Mouse (Mus musculus) lung, adult 18-20 months (tissue): ENCODE results near the gene Spop.
"Not testable (repeated sequence)": the region's sequence is repeated elsewhere in the genome, so short reads cannot be mapped to it uniquely, and the experiment has no call there.

Experiments
- DNase-seq, 2 experiments: peaks; one replicate each; pipeline ENCODE4 v3.0.0; 2022; ENCODE audit warnings: mixed read lengths in 2 of 2

Spop gene

GRCm38 (mm10) chr11:95391743-95392142 is 22.1 kb upstream of the Spop start:
- no peak for DNase-seq

GRCm38 (mm10) chr11:95392223-95392667 is 21.6 kb upstream of the Spop start:
- DNase-seq = no peak

GRCm38 (mm10) chr11:95392708-95393499 is 21.0 kb upstream of the Spop start:
- DNase-seq = no peak

- DNase-seq = no peak
Measured at GRCm38 (mm10) chr11:95393500-95393816, 20.4 kb upstream of the Spop start.

GRCm38 (mm10) chr11:95394112-95394511 is 19.8 kb upstream of the Spop start:
- DNase-seq = no peak

- no peak for DNase-seq
Measured at GRCm38 (mm10) chr11:95396548-95396947, 17.3 kb upstream of the Spop start.

- DNase-seq = peak; percentile 60 to 68
Measured at GRCm38 (mm10) chr11:95397843-95398835, 15.7 kb upstream of the Spop start.

GRCm38 (mm10) chr11:95399520-95400020 is 14.3 kb upstream of the Spop start:
- no peak for DNase-seq

GRCm38 (mm10) chr11:95401568-95401967 is 12.3 kb upstream of the Spop start:
- no peak for DNase-seq

GRCm38 (mm10) chr11:95402196-95402595 is 11.7 kb upstream of the Spop start:
- DNase-seq = no peak

- DNase-seq = no peak
Measured at GRCm38 (mm10) chr11:95402658-95403101, 11.2 kb upstream of the Spop start.

GRCm38 (mm10) chr11:95403382-95404340 is 10.2 kb upstream of the Spop start:
- DNase-seq = peak in 1 of 2 experiments; percentile 37

- no peak for DNase-seq
Measured at GRCm38 (mm10) chr11:95405771-95406170, 8.1 kb upstream of the Spop start.

- DNase-seq = not testable (repeated sequence)
Measured at GRCm38 (mm10) chr11:95406398-95406797, 7.5 kb upstream of the Spop start.

GRCm38 (mm10) chr11:95409450-95410112 is 4.3 kb upstream of the Spop start:
- DNase-seq = peak in 1 of 2 experiments; percentile 84

- no peak for DNase-seq
Measured at GRCm38 (mm10) chr11:95411453-95412013, 2.3 kb upstream of the Spop start.

- peak in 1 of 2 experiments; percentile 56 for DNase-seq
Measured at GRCm38 (mm10) chr11:95412615-95413014, 1.3 kb upstream of the Spop start.

GRCm38 (mm10) chr11:95414536-95415161 is 769 bp downstream of the Spop start:
- DNase-seq = peak; percentile 96 to 98

- DNase-seq = no peak
Measured at GRCm38 (mm10) chr11:95415931-95416330, 2.1 kb downstream of the Spop start.

- DNase-seq = no peak
Measured at GRCm38 (mm10) chr11:95417341-95417740, 3.5 kb downstream of the Spop start.
